Comparison of ENCODE assay signal across 12 mouse cellular contexts in the genomic region with DNA sequence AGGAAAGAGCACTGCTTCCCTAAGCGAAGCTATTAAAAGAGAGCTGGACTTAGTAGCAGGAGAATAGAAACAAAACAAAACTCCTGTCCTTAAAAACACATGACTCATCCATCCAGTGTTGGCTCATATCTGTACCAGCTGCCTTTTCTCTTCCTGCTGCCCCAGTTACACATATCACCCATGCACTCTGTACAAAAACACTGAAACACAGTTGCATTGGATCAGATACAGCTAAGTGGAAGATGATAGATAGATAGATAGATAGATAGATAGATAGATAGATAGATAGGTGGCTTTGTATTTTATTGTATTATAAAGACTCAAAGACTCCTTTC.
A peak's percentile ranks its signal among the peaks of the same experiment; 100 is the strongest.
DNase-seq lines count a peak whose midpoint lies in the region; ATAC-seq and TF ChIP-seq lines count a peak whose summit lies in the region.
"Had no signal": no experiment of that assay in that cellular context is flagged by ENCODE, and none has a peak within 500 bp of the region (broad histone marks: within the 10 kb centered on the region; RNA-seq: fewer than 3 reads in every experiment).

No protein-coding gene starts in this region.

- no peaks in the 10 kb centered on the region for H3K4me1 ChIP-seq in heart, embryonic 10.5 days
- H3K4me1 ChIP-seq in liver, postnatal 0 days (ENCODE audit: insufficient read depth): 0 out of 2 replicates have a peak, but pooled peaks cover 4% of the 10 kb centered on the region
- no peaks in the 10 kb centered on the region for H3K4me1 ChIP-seq in forebrain, embryonic 16.5 days (replicated peaks; ENCODE audit: control insufficient read depth, insufficient read depth, low read length)
- H3K4me1 ChIP-seq: embryonic facial prominence, embryonic 15.5 days; forebrain, embryonic 12.5 days; midbrain, embryonic 12.5 days had no signal

- TF ChIP-seq CTCF in liver, postnatal 0 days (IDR thresholded peaks at IDR 0.05; ENCODE audit: low read depth): no peak

- WGBS in heart, embryonic 10.5 days: 64% methylated on average over 1 of the region's 1 CpGs
- WGBS in liver, postnatal 0 days (ENCODE audit: insufficient replicate concordance): 55% methylated on average over 1 of the region's 1 CpGs
- 81% methylated on average over 1 of the region's 1 CpGs for WGBS in forebrain, embryonic 16.5 days

- no peaks in the 10 kb centered on the region for H3K9me3 ChIP-seq in heart, embryonic 10.5 days
- no peaks in the 10 kb centered on the region for H3K9me3 ChIP-seq in liver, postnatal 0 days (ENCODE audit: low read length)
- H3K9me3 ChIP-seq in forebrain, embryonic 16.5 days (ENCODE audit: control insufficient read depth, low read length): no peaks in the 10 kb centered on the region
- H3K9me3 ChIP-seq: embryonic facial prominence, embryonic 15.5 days; forebrain, embryonic 12.5 days; midbrain, embryonic 12.5 days had no signal

- peak; percentile 45 to 66 for DNase-seq in heart, adult 18-20 months
- DNase-seq in heart, embryonic 10.5 days (ENCODE audit: low spot score): no peak
- DNase-seq in liver, postnatal 0 days: no peak
- no peak for DNase-seq in liver
- peak; percentile 47 to 58 for DNase-seq in heart, postnatal 10 days
- DNase-seq in skeletal muscle tissue, adult 2 months (ENCODE audit: low read depth, low spot score): peak; percentile 46
- DNase-seq: cerebellum, adult 11-12 months had no signal

- no peaks in the 10 kb centered on the region for H3K36me3 ChIP-seq in heart, embryonic 10.5 days
- no peaks in the 10 kb centered on the region for H3K36me3 ChIP-seq in liver, postnatal 0 days (replicated peaks; ENCODE audit: insufficient read depth, low read length)
- H3K36me3 ChIP-seq in forebrain, embryonic 16.5 days (ENCODE audit: control insufficient read depth, insufficient read depth): no peaks in the 10 kb centered on the region
- H3K36me3 ChIP-seq: embryonic facial prominence, embryonic 15.5 days; forebrain, embryonic 12.5 days; G1E; midbrain, embryonic 12.5 days had no signal

- peak; percentile 86 for ATAC-seq in liver, postnatal 0 days
- ATAC-seq in forebrain, embryonic 16.5 days: no peak

- intact Hi-C loops in heart, postnatal 10 days (cut with DNase I): loop anchor here (5.0 kb wide), 1 partner anchor 544 kb away; a partner anchor contains a TSS

- H3K4me3 ChIP-seq in heart, embryonic 10.5 days: no peak overlapping the region
- H3K4me3 ChIP-seq in liver, postnatal 0 days (ENCODE audit: low read depth, low read length): no peak overlapping the region
- no peak overlapping the region for H3K4me3 ChIP-seq in forebrain, embryonic 16.5 days (replicated peaks; ENCODE audit: low read length)
- H3K4me3 ChIP-seq: embryonic facial prominence, embryonic 15.5 days; forebrain, embryonic 12.5 days; midbrain, embryonic 12.5 days had no signal

- no peak overlapping the region for H3K27ac ChIP-seq in heart, embryonic 10.5 days
- peak overlapping the region; percentile 91 for H3K27ac ChIP-seq in liver, postnatal 0 days (ENCODE audit: low read depth)
- H3K27ac ChIP-seq in forebrain, embryonic 16.5 days (ENCODE audit: low read length): no peak overlapping the region
- H3K27ac ChIP-seq: embryonic facial prominence, embryonic 15.5 days; forebrain, embryonic 12.5 days; midbrain, embryonic 12.5 days had no signal

- no peak overlapping the region for H3K4me2 ChIP-seq in liver, postnatal 0 days (ENCODE audit: low read depth, low read length)
- no peak overlapping the region for H3K4me2 ChIP-seq in forebrain, embryonic 16.5 days (ENCODE audit: low read length)
- H3K4me2 ChIP-seq: embryonic facial prominence, embryonic 15.5 days; forebrain, embryonic 12.5 days; midbrain, embryonic 12.5 days had no signal

- no peaks in the 10 kb centered on the region for H3K27me3 ChIP-seq in heart, embryonic 10.5 days (ENCODE audit: insufficient read depth, poor library complexity, severe bottlenecking)
- no peaks in the 10 kb centered on the region for H3K27me3 ChIP-seq in liver, postnatal 0 days (ENCODE audit: insufficient read depth, low read length)
- no peaks in the 10 kb centered on the region for H3K27me3 ChIP-seq in forebrain, embryonic 16.5 days (replicated peaks; ENCODE audit: control insufficient read depth, insufficient read depth, low read length)
- H3K27me3 ChIP-seq: embryonic facial prominence, embryonic 15.5 days; forebrain, embryonic 12.5 days; midbrain, embryonic 12.5 days had no signal

- H3K9ac ChIP-seq in liver, postnatal 0 days (replicated peaks): no peak overlapping the region
- H3K9ac ChIP-seq in forebrain, embryonic 16.5 days (replicated peaks; ENCODE audit: low read depth, low read length): no peak overlapping the region
- H3K9ac ChIP-seq: embryonic facial prominence, embryonic 15.5 days; forebrain, embryonic 12.5 days; midbrain, embryonic 12.5 days had no signal

- TF ChIP-seq EP300 in liver, postnatal 0 days (IDR thresholded peaks at IDR 0.05; ENCODE audit: low read depth): peak; percentile 44; the same call in 1 of the 2 replicates

Comparison
In these comparisons a context has a peak if more than half of its experiments do, and no peak if none do; other contexts are left out.
1. DNase-seq: peak in heart, adult 18-20 months (2 of 2), heart, postnatal 10 days (2 of 2) and skeletal muscle tissue, adult 2 months (single experiment); none in heart, embryonic 10.5 days (single experiment), liver, postnatal 0 days (single experiment) and liver (single experiment).